Mouse (Mus musculus): ENCODE measurements around the gene Prkg1. TPM values are rescaled to one million over a fixed set of nuclear protein-coding genes. Genes with fewer than 3 reads are reported as not detected.

Prkg1 gene
- total RNA-seq, 2 experiments from 2014 or later, result 8.2 to 13.4 TPM

DNA sequence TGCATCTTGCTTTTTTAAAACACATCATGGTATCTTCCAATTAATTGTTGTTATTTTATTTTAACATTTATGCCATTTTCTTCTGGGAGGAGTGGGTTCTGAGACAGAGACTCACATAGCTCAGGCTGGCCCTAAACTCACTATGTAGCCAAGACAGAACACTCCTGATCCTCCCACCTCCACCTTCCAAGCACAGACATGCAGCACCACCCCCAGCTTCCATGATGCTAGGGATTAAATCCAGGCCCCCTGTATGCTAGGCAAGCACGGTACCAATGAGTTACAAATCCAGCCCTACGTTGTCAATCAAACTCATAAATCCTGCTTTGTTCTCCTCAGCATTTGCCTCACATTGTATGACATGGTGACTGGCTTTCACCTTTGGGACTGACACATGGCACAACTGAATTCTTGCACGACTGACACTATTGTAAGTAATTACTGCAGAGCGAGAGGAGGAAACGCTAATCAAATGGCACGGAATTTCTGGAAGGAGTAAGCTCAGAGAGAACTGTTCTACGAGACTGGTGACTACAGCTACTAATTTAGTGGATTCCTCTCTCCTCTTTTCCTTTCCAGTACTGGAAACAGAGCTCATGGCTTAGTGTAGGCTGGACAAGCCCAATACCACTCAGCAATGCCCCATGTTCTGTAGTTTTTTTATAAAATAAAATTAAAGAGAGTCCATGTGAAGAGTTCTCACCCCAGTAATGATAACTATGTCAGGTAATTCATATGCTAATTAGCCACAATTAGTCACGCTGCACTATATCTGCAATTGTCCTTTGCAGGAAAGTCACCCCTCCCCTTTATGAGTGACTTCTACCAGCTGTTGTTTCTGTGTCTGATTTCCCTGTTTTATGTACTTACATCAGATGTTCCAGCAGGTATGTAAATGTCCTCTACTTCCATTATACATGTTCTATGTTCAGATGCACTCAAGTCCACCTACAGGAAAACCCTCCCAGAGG, 133.6 kb downstream of the Prkg1 start:
- DNase-seq, result no peak

DNA sequence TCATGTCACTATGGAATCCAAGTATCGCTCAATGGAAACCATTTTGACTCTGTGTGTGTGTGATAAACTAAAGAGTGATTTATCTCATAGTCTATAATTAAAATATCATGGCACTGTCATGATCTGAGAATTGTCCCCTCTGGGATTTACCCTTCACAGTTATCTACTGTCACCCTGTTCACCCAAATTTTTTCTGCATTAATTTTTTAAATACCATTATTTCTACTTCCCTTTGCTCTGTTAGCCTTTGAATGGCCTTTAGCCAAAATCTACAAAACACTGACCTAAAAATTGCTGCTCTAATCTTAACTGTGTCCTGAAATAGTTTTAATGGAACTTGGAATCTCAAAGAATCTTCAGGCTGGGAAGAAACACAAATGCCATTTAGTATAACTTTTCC, 143.1 kb downstream of the Prkg1 start:
- DNase-seq, result no peak

- no peak for DNase-seq
These were observed 148.0 kb downstream of the Prkg1 start for GRCm38 (mm10) chr19:31616830-31617229.

GRCm38 (mm10) chr19:31616159-31616558, 148.7 kb downstream of the Prkg1 start:
- DNase-seq, result no peak

- no peak for DNase-seq
These were observed 151.7 kb downstream of the Prkg1 start for GRCm38 (mm10) chr19:31613146-31613545.

DNA sequence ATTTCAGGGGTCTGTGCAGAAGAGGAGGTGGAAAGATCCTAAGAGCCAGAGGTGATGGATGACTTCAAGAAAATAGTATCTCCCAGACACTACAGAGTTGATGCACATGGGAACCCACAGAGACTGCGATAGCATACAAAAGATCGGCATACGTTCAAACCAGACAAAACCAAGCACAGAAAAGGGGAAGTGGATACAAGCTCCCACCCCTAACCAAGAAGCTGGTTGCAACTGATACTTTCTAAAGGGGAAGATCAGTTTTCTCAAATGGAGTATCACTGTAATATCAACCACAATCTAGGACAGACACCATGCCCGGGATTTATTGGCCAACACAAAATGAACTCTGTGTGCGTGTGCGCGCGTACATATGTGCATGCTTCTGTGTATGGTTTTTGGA, 162.3 kb downstream of the Prkg1 start:
- no peak for DNase-seq

DNA sequence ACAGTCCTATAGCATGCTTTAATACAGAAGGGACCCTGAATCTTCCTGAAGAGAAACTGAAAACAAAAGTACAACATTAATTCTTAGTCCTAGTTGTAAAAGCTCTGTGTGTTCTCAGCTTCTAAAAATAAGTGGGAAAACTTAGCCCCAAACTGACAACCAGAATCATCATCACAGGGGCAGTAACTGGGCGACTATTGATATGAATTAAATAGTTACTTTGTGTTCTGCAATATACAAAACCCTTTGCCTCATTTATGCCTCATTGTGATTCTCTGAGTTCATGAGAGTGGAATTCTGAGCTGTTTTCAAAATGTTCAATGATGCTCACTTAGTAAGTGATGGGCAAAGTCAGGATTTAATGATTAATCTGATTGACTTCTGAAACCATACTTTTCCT, 170.8 kb downstream of the Prkg1 start:
- DNase-seq, result no peak

GRCm38 (mm10) chr19:31590701-31591100, 174.1 kb downstream of the Prkg1 start:
- DNase-seq, result no peak

- DNase-seq, result no peak
These were observed 187.7 kb downstream of the Prkg1 start for GRCm38 (mm10) chr19:31577092-31577491.

- no peak for DNase-seq
These were observed 200.5 kb downstream of the Prkg1 start for GRCm38 (mm10) chr19:31564329-31564728.

DNA sequence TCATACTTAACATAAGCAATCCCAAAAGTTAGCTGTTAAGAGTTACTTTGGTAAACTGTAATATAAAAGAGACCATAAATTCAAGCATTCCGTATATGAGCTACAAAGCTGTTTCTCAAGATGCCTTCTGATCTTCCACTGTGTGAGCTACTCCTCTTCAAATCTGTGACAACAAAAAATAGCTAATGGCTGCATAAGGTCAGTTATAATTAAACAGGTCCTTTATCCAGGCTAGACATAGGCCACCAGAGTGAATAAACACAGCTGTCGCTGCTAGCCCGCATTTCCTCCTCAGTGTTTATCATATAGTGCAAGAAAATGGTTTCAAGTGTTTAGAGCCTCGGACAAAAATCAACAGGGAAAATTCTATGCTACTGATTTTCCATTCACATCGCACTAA, 218.8 kb downstream of the Prkg1 start:
- DNase-seq, result no peak

DNA sequence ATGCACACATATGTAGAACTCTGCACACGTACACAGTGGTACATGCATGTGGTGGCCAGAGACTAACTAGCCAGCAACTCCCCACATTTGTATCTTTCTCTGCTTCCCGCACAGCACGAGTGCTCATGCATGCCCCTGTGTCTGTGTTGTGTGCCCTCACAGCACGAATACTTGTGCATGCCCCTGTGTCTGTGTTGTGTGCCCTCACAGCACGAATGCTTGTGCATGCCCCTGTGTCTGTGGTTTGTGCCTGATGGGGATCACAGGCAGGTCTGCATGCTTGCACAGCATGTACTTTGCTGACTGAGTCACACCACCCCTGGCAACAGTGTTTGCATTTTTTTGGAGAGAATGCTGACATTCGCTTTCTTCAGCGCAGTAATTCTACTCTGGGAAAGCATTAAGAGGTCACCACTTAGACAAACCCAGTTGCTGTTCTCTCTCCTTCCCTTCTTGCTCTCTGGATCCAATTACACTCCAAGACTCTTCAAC, 233.5 kb downstream of the Prkg1 start:
- DNase-seq, result peak; percentile 46

DNA sequence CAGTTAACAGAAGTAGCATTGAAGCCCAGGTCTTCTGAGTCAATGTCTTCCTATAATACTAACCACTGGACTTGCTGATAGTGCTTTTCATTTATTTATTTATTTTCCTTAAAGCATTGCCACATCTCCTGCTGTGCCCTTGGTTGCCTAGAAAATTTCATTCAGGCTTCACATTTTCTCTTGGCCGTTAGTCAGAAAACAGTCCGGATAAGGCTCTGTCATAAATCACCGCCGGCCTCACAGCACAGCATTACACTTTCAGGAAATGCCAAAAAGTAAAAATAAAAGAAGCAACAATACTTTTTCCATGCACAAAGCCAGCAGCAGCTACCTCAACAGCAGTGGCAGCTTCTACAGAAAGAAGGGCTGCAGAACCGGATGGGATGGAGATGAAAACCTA, 234.2 kb downstream of the Prkg1 start:
- peak; percentile 74 for DNase-seq

GRCm38 (mm10) chr19:31529890-31530289, 234.9 kb downstream of the Prkg1 start:
- DNase-seq, result no peak

- DNase-seq, result no peak
These were observed 250.3 kb downstream of the Prkg1 start for GRCm38 (mm10) chr19:31514490-31514889.

DNA sequence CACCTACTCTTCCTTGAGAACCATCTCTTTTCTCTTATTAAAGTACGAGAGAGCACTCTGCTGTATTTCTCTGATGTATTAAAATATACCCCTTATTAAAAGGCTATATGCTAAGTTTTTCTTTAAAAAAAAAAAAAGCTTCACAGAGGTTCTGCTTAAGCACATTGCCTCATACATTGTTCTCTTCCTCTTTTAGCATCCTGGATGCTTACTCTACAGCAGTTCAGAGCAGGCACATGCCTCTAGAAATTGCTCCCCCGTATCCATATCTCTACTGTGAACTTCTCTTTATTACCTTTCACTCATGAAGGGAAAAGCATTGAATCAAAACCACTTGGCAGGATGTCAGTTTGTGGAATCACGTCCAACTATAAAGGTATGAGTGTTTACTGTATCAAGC, 257.0 kb downstream of the Prkg1 start:
- DNase-seq, result no peak

- DNase-seq, result no peak
These were observed 258.5 kb downstream of the Prkg1 start for GRCm38 (mm10) chr19:31506296-31506695.

GRCm38 (mm10) chr19:31505041-31505440, 259.8 kb downstream of the Prkg1 start:
- DNase-seq, result no peak

GRCm38 (mm10) chr19:31497386-31497785, 267.4 kb downstream of the Prkg1 start:
- no peak for DNase-seq

DNA sequence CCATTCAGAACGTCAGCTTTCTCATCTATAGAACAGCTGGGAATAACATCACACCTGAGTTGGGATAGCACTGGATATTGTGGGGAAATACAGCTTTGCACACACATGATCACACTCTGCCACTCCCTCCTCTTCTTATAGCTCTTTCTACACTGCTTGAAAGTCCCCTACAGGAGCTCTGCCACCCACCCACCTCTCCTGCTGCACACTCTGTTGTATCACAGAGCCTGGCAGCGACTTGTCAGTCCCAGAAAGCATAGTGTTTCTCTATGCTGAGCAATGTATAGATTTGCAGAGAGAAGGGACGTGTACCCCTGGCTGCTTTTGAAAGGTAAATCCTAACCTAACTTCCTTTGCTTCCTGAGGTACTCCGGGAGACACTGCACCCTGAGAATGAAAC, 275.2 kb downstream of the Prkg1 start:
- DNase-seq, result no peak

DNA sequence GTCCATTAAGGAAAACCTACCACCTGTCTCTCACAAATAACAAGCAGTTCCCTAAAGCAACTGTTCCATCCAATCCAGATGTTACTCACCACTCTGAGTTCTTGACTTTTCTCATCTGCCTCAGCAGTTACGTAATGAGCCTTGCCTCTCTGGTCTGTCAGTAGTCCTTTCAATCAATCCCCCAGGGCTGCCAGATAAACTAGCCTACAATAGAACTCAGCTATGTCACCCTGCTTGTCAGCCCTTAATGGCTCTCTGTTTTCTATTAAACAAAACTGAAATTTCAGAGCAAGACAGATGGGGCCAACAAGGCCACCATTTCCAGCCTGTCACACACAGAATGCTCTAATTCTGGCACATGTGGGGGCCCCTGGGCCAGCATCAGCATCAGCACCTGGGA, 293.1 kb downstream of the Prkg1 start:
- DNase-seq, result no peak

DNA sequence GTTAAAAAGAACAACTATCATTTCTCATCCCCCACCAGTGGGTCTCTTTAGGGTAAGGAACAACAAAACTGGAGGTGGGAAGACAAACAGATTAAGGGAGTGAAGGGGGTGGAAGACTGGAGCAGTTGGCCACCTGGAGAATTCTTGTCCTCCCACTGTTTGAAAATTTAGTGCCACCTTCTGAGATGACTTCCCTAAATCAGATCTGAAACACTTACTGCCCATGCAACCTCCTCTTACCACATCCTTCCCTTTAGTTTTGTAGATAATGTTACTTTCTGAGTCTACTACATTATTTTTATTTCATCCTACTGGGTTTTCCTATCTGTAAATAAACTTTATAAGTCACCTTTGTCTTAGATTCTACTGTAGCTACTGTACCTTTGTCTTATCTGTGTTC, 304.6 kb downstream of the Prkg1 start:
- DNase-seq, result no peak

- no peak for DNase-seq
These were observed 320.7 kb downstream of the Prkg1 start for GRCm38 (mm10) chr19:31444101-31444500.

DNA sequence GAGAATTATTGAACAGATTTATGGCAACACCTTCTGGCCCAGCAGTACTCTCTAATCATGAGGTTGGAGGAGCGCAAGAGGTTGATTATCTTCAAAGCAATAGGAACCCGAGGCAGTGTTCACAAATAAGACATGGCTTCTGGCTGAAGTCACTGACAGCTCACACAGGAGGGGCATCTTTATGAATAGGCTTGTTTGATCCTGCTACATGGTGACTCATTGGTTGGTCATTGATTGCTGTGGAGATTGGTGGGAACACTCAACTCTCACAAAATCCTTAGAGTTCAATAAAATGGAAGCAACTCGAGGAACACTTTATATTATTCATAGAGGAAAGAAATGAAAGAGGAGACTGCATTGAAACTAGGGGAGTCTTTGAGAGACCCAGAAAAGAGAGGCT, 322.5 kb downstream of the Prkg1 start:
- DNase-seq, result no peak
